Mouse (Mus musculus) liver, embryonic 13.5 days (tissue): ENCODE results near the gene C530025M09Rik. TPM values are rescaled to one million over a fixed set of nuclear protein-coding genes. Genes with fewer than 3 reads are reported as not detected.

Experiments used
- ATAC-seq: fragments of 200-750 bp; cut with Nextera tagmentation; 2 replicates; pipeline ENCODE4 v1.8.0; 2017; ENCODE audit warnings: low read depth, mild to moderate bottlenecking, moderate number of reproducible peaks, moderate library complexity
- DNase-seq: peaks from one replicate; pipeline ENCODE4 v3.0.0; 2022
- H3K27ac ChIP-seq: fragments of 300-500 bp; sonication (generic); 2 replicates; pipeline ENCODE4 v1.5.1; 2015; ENCODE audit warnings: moderate library complexity, mild to moderate bottlenecking, inconsistent platforms
- H3K27me3 ChIP-seq: fragments of 300-500 bp; sonication (generic); 2 replicates; pipeline ENCODE4 v1.6.1; 2015; ENCODE audit warnings: mild to moderate bottlenecking, inconsistent platforms
- H3K36me3 ChIP-seq: fragments of 300-500 bp; sonication (generic); 2 replicates; pipeline ENCODE4 v1.6.1; 2015; ENCODE audit warnings: mild to moderate bottlenecking, inconsistent platforms
- H3K4me1 ChIP-seq: fragments of 300-500 bp; sonication (generic); replicated peaks from 2 replicates; pipeline ENCODE4 v1.6.1; 2015; ENCODE audit warnings: inconsistent platforms
- H3K4me2 ChIP-seq: fragments of 300-500 bp; sonication (generic); 2 replicates; pipeline ENCODE4 v1.6.1; 2015; ENCODE audit warnings: inconsistent platforms, mild to moderate bottlenecking, moderate library complexity
- H3K4me3 ChIP-seq: fragments of 300-500 bp; sonication (generic); replicated peaks from 2 replicates; pipeline ENCODE4 v1.5.1; 2015; ENCODE audit warnings: mild to moderate bottlenecking, inconsistent platforms
- H3K9ac ChIP-seq: fragments of 300-500 bp; sonication (generic); 2 replicates; pipeline ENCODE4 v1.6.1; 2015; ENCODE audit warnings: mild to moderate bottlenecking, inconsistent platforms
- H3K9me3 ChIP-seq: fragments of 300-500 bp; sonication (generic); replicated peaks from 2 replicates; pipeline ENCODE4 v1.6.1; 2016; ENCODE audit warnings: inconsistent platforms
- WGBS: fragments of 180-500 bp; shearing (Covaris S2); methylation state at CpG from one replicate; pipeline ENCODE4 v1.1.7; 2015; ENCODE audit not compliant: insufficient replicate concordance; 5-methylcytosine and 5-hydroxymethylcytosine counted together
- polyA plus RNA-seq: library from polyadenylated mRNA; unstranded; fragments of >200 nt; fragmentation: Nextera tagmentation; extraction: Ambion mirVana; gene quantifications from 2 replicates; pipeline ENCODE4 v1.2.1, GENCODE M21; 2015

C530025M09Rik gene
- polyA plus RNA-seq, 1 experiment from 2014 or later: not detected

GRCm38 (mm10) chr2:149798613-149799012, 32.4 kb downstream of the C530025M09Rik start:
- Histone ChIP-seq H3K4me2 (no peak overlapping the region), H3K4me1 (no peaks in the 10 kb centered on the region), H3K27me3 (no peaks in the 10 kb centered on the region), H3K9me3 (no peaks in the 10 kb centered on the region), H3K36me3 (no peaks in the 10 kb centered on the region), H3K27ac (no peak overlapping the region), H3K9ac (no peak overlapping the region), H3K4me3 (no peak overlapping the region)
- 19% methylated on average over 3 of the region's 3 CpGs for WGBS
- DNase-seq (no peak), ATAC-seq (no peak)

Other genes with a start within 250 kb of the C530025M09Rik start
- 0.38 and 0.50 TPM in 2 replicates for gene Syndig1, start 2.0 kb downstream of the C530025M09Rik start, polyA plus RNA-seq